ENCODE assay signal across 31 mouse cellular contexts in the genomic region with DNA sequence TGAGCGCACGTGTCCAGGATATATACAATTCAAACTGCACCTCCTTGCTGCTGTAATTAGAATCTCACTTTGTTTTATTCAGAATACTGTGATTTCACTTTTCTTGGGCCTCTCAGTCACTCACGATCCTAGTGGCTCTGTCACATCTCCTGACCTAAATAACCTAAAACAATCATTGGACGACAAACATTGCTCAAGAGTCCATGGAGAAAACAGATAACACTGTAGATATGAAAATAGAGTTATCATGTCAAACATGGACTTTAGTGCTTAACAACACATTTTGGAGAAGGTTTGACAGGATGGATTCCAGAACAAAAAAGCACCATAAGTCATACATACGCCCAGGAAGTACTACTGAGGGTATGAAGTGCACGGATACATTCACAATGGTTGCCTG.
"Had no signal": no experiment of that assay in that cellular context is flagged by ENCODE, and none has a peak within 500 bp of the region (broad histone marks: within the 10 kb centered on the region; RNA-seq: fewer than 3 reads in every experiment).

No protein-coding gene starts in this region.

- H3K4me3 ChIP-seq: left cerebral cortex, adult 2 months; limb, embryonic 10.5 days; limb, embryonic 12.5 days; limb, embryonic 13.5 days; limb, embryonic 15.5 days; liver, embryonic 12.5 days; liver, embryonic 13.5 days; liver, embryonic 15.5 days; lung, embryonic 15.5 days; megakaryocyte, embryonic 14.5 days; midbrain, embryonic 10.5 days; midbrain, embryonic 12.5 days; midbrain, embryonic 13.5 days; midbrain, embryonic 15.5 days; myocyte had no signal

- H3K27me3 ChIP-seq: limb, embryonic 12.5 days; limb, embryonic 13.5 days; limb, embryonic 15.5 days; liver, embryonic 12.5 days; liver, embryonic 13.5 days; liver, embryonic 15.5 days; lung, embryonic 15.5 days; megakaryocyte, embryonic 14.5 days; midbrain, embryonic 12.5 days; midbrain, embryonic 13.5 days; midbrain, embryonic 15.5 days had no signal

- H3K27ac ChIP-seq: left cerebral cortex, adult 2 months; limb, embryonic 10.5 days; limb, embryonic 12.5 days; limb, embryonic 13.5 days; limb, embryonic 15.5 days; liver, embryonic 12.5 days; liver, embryonic 13.5 days; liver, embryonic 14.5 days; liver, embryonic 15.5 days; lung, embryonic 15.5 days; macrophage; midbrain, embryonic 10.5 days; midbrain, embryonic 12.5 days; midbrain, embryonic 13.5 days; midbrain, embryonic 15.5 days had no signal

- ATAC-seq: liver, embryonic 12.5 days; liver, postnatal 0 days; lung, postnatal 0 days; midbrain, embryonic 13.5 days; midbrain, embryonic 15.5 days; midbrain, embryonic 16.5 days had no signal

- DNase-seq: left cerebral cortex, postnatal 4 days; liver, embryonic 13.5 days; liver, postnatal 0 days; lung, adult 18-20 months; lung, adult 2 months; lung, embryonic 14.5 days; lung, postnatal 10 days; lung, postnatal 14 days; lung, postnatal 36 days; lung, postnatal 4 days; midbrain, embryonic 14.5 days had no signal

- H3K4me2 ChIP-seq: limb, embryonic 12.5 days; limb, embryonic 13.5 days; limb, embryonic 15.5 days; liver, embryonic 11.5 days; liver, embryonic 12.5 days; liver, embryonic 13.5 days; liver, embryonic 15.5 days; lung, embryonic 14.5 days; lung, embryonic 15.5 days; midbrain, embryonic 11.5 days; midbrain, embryonic 12.5 days; midbrain, embryonic 13.5 days; midbrain, embryonic 15.5 days had no signal

- H3K36me3 ChIP-seq: limb, embryonic 10.5 days; limb, embryonic 12.5 days; limb, embryonic 13.5 days; limb, embryonic 15.5 days; liver, embryonic 12.5 days; liver, embryonic 13.5 days; liver, embryonic 15.5 days; lung, embryonic 15.5 days; midbrain, embryonic 10.5 days; midbrain, embryonic 12.5 days; midbrain, embryonic 13.5 days; midbrain, embryonic 15.5 days had no signal

- H3K9me3 ChIP-seq: limb, embryonic 10.5 days; limb, embryonic 12.5 days; limb, embryonic 13.5 days; limb, embryonic 15.5 days; liver, embryonic 12.5 days; liver, embryonic 13.5 days; liver, embryonic 15.5 days; lung, embryonic 15.5 days; megakaryocyte, embryonic 14.5 days; midbrain, embryonic 10.5 days; midbrain, embryonic 12.5 days; midbrain, embryonic 13.5 days; midbrain, embryonic 15.5 days had no signal

- H3K4me1 ChIP-seq: limb, embryonic 10.5 days; limb, embryonic 12.5 days; limb, embryonic 13.5 days; limb, embryonic 15.5 days; liver, embryonic 12.5 days; liver, embryonic 13.5 days; liver, embryonic 15.5 days; lung, embryonic 15.5 days; megakaryocyte, embryonic 14.5 days; midbrain, embryonic 10.5 days; midbrain, embryonic 12.5 days; midbrain, embryonic 13.5 days; midbrain, embryonic 15.5 days had no signal

- H3K9ac ChIP-seq: limb, embryonic 12.5 days; limb, embryonic 13.5 days; limb, embryonic 15.5 days; liver, embryonic 12.5 days; liver, embryonic 13.5 days; liver, embryonic 14.5 days; liver, embryonic 15.5 days; liver, postnatal 0 days; lung, embryonic 14.5 days; lung, embryonic 15.5 days; midbrain, embryonic 12.5 days; midbrain, embryonic 13.5 days; midbrain, embryonic 15.5 days had no signal
